Mouse (Mus musculus): Measurements from ENCODE around the gene Ttc23. TPM values are rescaled to one million over a fixed set of nuclear protein-coding genes. Genes with fewer than 3 reads are reported as not detected.
A peak's percentile ranks its signal among the peaks of the same experiment; 100 is the strongest.

Gene Ttc23
- total RNA-seq (2021) = 10 to 100 TPM; 26.5 to 33.2 TPM
- long read RNA-seq, experiment 1, transcript Ttc23-203 (11 exons, 2,216 nt) = major isoform, 5 of 28 reads
- long read RNA-seq, experiment 1, partial matches to known transcripts = 2 of 28 reads
- long read RNA-seq, experiment 1, other reads (novel, unspliced or antisense) = 17 of 28 reads
- long read RNA-seq, experiment 2, transcript Ttc23-203 (11 exons, 2,216 nt) = major isoform, 6 of 23 reads
- long read RNA-seq, experiment 2, partial matches to known transcripts = 3 of 23 reads
- long read RNA-seq, experiment 2, other reads (novel, unspliced or antisense) = 9 of 23 reads

- DNase-seq (ENCODE audit: low spot score in 2 of 2) = no peak
These were observed at the start of gene Ttc23 for GRCm38 (mm10) chr7:67647277-67647676. Gene Ttc23 (plus strand): TSS chr7:67647410.

DNA sequence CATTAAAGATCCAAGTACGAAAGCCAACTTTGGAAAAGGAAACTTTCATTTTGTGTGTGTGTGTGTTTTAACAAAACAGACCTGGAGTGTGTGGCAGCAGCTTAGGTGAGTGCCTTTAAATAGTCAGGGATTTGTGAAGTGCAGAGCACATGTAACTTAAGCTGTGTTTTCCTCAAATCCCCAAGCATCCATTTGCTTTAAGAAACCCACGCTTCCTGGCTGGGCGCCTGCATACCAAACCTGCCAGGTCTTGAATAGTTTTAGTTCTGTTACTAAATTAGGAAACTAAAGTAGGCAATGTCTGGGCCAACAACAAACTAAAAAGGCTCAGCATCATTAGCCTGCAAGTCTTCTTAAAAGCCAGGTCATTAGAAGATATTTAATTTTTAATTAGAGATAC, 49.2 kb upstream of the Ttc23 start:
- peak in 1 of 2 experiments; percentile 65 for DNase-seq (ENCODE audit: low spot score in 2 of 2)

GRCm38 (mm10) chr7:67605114-67605513, 42.1 kb upstream of the Ttc23 start:
- no peak for DNase-seq (ENCODE audit: low spot score in 2 of 2)

DNA sequence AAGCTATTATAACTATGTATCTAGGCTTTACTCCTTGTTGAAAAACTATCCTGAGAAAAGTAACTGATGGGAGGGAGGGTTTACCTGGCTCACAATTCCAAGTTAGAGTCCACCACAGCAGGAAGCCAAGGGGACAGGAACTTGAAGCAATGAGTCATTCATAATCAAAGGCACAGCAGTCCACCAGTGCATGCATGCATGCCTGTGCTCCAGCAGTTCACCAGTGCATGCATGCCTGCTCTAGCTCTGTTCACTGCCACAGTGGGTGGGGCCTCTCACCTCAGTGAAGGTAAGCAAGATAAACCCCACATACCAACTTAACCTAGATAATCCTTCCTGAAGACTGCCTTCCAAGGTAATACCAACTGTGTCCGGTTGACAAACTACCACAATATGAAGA, 41.0 kb upstream of the Ttc23 start:
- DNase-seq (ENCODE audit: low spot score in 2 of 2) = no peak

DNA sequence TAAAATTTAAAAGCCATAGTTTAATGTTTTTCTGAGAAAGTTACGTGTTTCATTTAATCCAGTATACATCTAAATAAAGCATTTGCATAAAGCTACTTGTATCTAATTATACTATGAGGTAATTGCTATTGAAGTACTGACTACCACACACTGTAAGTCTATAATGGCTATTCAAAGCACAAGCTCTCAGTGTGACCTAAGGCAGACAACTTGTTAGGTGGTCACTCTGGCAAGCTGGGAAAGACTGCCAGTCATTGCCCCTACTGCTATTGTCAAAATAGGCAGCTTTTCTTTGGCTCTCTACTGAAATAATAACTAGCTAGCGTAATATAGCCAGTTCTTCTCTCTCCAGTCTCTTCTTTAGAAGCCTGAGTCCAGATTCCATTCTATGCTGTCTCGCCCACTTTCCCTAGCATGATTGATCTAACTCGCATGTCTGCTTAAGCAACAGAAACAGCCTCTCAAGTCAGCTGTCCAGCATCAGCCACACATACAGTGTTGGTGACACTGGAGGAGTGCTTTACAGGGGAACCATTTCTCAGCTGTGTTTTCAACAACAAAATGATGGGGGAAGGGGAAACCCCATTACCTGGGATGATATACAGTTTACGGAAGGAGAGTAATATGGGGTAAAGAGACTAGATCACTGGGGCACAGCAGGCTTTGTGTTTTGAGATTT, 39.4 kb upstream of the Ttc23 start:
- DNase-seq (ENCODE audit: low spot score in 2 of 2) = no peak

DNA sequence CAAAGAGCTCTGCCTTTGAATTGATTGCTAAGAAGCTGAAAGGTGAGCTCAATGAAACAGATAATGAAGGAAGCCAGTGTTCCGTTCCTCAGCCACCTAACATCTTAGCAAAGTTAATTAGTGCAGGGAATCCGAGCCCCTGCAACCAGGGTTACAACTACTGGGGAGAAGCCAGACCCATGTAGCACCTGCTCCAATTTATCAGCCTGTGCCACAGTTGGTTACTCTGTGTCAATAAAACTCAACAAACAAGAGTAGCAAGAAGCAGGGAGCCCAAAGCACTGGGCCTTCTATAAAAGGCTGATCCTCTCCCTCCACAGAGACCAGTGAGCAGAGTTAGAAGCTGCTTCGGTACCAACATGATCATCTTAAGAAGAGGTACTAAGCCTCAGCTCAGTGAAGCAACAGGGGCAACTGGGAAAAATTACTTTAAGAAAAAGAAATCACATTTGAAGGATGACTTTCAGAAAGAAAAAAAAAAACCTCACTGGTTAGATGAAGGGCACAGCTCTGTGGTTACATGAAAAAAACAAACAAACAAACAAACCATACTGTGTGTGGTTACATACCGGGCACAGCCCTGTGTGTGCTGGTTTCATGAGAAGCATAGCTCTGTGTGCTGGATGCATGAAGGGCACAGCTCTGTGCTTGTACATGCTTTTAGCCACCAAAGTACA, 38.7 kb upstream of the Ttc23 start:
- DNase-seq (ENCODE audit: low spot score in 2 of 2) = no peak

GRCm38 (mm10) chr7:67613795-67614463, 33.3 kb upstream of the Ttc23 start:
- DNase-seq (ENCODE audit: low spot score in 2 of 2) = no peak

DNA sequence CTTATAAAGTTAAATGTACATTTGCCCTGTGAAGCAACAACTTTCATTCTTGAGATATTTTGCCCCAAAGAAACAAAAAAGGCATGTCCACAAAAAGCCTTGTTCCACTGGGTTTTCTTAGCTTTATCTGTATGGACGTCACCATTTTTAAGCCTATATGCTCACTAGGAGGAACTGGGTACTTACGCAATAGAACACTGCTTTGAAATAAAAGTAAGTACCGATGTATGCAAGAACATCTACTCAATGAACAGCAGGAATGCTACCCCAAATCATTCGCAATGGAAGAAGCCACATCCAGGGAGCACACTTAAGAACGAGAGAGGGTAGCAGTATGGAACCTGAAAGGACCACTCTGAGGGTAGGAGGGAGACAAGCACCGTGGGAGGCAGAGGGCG, 32.7 kb upstream of the Ttc23 start:
- DNase-seq (ENCODE audit: low spot score in 2 of 2) = no peak

DNA sequence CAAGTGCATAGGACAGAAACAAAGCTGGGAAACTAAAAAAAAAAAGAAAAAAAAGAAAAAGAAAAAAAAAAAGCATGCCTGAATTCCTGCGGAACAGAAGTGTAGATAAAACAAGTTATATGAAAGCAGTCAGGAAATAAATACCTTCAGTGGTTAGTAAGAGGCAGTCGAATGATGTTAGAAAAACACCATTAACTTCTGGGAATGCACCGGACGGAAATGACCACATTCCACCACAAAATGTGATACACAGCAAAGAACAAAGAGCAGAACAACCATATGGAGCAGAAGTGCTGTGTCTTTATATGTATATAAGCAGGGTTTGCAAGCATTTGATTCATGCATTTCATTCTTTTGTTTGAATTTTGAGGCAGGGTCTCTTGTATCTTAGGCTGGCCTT, 30.3 kb upstream of the Ttc23 start:
- no peak for DNase-seq (ENCODE audit: low spot score in 2 of 2)

GRCm38 (mm10) chr7:67617646-67618045, 29.6 kb upstream of the Ttc23 start:
- DNase-seq (ENCODE audit: low spot score in 2 of 2) = no peak

GRCm38 (mm10) chr7:67618316-67618715, 28.9 kb upstream of the Ttc23 start:
- DNase-seq (ENCODE audit: low spot score in 2 of 2) = no peak

DNA sequence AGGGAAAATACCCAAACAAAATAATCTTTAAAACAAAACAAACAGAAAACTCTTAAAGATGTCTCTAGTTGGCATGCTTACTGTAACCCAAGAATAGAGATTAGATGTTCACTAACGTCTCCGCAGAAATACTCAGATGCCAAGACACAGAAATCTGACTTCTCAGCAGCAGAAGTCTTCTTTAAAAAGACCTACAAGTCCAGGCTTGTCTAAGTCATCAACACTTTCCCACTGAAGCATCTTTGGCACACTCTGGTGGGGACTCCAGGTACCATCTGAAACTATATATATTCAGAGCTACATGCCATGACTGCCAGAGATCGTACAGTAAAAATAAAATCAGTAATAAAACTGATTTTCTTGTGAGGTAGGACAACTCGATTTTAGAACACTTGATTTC, 27.4 kb upstream of the Ttc23 start:
- no peak for DNase-seq (ENCODE audit: low spot score in 2 of 2)

DNA sequence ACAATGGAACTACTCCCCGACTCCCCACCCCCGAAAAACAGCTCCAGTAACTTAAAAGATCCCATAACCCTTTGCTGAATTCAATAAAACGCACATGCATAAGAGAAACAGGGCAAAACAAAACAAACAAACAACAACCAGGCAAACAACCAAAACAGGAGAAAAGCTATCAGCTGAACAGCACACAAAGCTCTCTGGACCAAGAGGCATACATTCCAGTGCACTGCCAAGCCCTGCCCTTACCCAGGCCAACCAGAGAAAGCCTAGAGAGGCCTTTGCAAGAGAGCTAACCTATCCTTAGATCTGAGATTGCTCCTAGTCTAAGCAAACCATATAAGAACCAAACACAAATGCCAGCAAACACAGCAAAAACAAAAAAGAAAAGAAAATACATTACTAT, 25.1 kb upstream of the Ttc23 start:
- no peak for DNase-seq (ENCODE audit: low spot score in 2 of 2)

DNA sequence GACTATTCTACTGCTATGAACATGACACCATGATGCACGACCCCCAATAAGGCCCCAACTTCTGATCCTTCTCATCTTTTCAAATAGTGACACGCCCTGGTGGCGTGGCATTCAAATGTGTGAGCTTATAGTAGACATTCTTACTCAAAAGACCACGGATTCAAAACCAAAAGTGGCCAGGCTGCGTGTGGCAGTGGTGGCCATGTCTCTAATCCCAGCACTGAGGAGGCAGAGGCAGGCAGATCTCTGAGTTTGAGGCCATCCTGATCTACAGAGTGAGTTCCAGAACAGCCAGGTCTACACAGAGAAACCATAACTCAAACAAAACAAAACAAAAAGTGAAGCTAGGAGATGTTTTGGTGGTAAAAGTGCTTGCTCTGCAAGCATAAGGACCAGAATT, 20.5 kb upstream of the Ttc23 start:
- no peak for DNase-seq (ENCODE audit: low spot score in 2 of 2)

GRCm38 (mm10) chr7:67629681-67630080, 17.5 kb upstream of the Ttc23 start:
- no peak for DNase-seq (ENCODE audit: low spot score in 2 of 2)

- peak; percentile 32 to 72 for DNase-seq (ENCODE audit: low spot score in 2 of 2)
These were observed 16.4 kb upstream of the Ttc23 start for GRCm38 (mm10) chr7:67630817-67631216.

DNA sequence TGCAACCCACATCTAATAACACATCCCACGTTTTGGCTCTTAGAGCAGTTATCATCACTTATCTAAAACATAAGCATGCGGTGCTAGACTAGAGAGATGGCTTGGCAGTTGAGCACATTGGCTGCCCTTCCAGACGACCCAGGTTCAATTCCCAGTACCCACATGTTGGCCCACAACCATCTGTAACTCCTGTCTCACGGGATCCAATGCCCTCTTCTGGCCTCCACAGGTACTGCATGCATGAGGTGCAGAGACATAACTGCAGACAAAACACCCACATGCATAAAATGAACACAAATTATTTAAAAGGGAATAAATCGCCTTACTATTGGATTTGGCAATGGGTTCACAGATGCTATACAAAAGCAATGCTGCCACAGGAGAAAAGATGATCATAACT, 14.8 kb upstream of the Ttc23 start:
- DNase-seq (ENCODE audit: low spot score in 2 of 2) = no peak

- DNase-seq (ENCODE audit: low spot score in 2 of 2) = no peak
These were observed 13.0 kb upstream of the Ttc23 start for GRCm38 (mm10) chr7:67634210-67634609.

DNA sequence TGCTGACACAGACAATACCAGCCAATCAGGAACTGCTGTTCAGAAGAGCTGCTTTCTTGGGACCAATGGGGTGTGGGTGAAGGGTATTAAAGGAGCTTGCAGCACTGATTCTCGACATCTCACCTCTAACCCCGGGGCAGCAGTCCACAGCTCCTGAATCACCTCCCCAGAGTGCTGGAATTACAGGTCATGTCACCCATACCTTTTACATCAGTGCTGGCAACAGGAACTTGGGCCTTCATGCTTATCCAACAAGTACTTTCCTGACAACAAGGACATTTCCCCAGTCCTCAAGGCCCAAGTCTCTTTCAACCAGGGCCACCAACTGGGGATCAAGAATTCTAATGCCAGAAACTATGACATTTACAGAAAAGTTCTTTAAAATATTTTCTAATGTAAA, 11.0 kb upstream of the Ttc23 start:
- DNase-seq (ENCODE audit: low spot score in 2 of 2) = no peak

DNA sequence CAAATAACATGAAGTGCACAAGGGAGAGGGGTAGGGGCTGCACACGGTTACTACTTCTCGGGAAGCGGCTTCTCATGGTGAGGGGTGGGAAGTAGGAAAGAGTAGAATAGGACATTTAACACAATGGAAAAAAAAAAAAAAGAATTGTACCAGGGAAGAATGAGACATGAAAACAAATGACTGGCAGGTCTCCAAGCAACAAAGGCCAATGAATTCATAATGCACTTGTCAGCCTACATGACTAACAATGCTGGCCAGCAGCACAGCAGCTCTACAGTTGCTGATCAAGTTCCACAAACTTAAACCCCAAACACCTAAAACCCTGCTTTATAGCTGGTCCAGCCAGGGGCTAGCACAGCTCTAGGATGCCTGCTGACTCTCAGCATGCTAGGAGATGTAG, 8.2 kb upstream of the Ttc23 start:
- DNase-seq (ENCODE audit: low spot score in 2 of 2) = no peak

DNA sequence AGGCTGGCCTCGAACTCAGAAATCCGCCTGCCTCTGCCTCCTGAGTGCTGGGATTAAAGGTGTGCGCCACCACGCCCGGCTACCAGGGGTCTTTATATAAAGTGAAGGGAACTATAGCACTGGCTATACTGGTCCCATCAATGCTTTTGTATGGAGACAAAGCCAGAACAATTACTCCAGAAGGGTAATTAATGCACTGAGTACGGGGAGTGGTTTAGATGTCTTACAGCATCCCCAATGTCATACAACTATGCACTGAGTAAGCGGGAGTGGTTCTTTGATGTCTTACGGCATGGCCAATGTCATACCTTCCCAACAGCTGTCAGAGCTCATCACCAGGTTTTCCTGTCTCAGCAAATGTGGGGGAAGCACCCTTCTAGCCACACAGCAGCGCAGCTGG, 4.3 kb upstream of the Ttc23 start:
- DNase-seq (ENCODE audit: low spot score in 2 of 2) = no peak

DNA sequence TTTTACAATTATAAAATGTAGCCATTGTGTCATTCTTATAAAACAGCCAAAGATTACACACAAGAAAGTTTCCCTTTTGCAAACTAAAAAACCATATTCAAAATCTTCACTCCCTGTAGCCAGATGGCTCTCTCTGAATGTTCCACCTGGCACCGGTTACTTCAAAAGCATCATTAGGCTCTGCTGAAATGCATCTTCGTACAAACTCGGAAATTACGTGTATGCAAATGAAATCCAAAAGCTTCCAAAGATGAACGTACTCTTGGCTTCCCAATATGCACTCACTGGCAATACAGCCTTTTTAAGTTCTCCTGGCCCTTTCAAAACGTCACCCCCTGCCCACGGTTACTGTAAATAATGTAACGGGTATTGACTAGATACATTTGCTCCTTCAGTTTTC, 2.9 kb upstream of the Ttc23 start:
- DNase-seq (ENCODE audit: low spot score in 2 of 2) = no peak

Data from gastrocnemius, postnatal 4 days (tissue).